Mouse (Mus musculus) 3134 (cell line): ENCODE results near the gene Pnlip.

Source experiments
- DNase-seq: peaks from one replicate; pipeline ENCODE4 v3.0.0-alpha.2; 2011; ENCODE audit warnings: low spot score; ENCODE audit not compliant: insufficient read length; ENCODE audit errors: extremely low read depth

Pnlip gene

DNA sequence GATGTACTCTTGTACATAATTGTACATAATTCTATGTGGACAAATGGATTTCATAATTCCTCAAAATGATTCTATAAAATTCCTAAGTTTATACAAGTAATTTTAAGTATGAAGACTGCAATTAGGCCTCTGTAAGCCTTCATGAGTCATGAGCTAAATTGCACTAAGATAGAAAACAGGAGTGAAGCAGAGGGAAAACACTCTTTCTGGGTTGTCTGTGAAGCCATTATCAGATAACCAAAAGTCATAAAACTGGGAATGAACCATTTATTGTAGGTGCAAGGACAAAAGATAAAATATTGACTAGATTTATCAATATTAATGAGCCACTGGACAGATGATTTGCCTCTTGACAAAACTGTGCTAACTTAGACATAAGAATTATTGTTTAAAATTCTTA, 68.1 kb downstream of the Pnlip start:
- no peak for DNase-seq

DNA sequence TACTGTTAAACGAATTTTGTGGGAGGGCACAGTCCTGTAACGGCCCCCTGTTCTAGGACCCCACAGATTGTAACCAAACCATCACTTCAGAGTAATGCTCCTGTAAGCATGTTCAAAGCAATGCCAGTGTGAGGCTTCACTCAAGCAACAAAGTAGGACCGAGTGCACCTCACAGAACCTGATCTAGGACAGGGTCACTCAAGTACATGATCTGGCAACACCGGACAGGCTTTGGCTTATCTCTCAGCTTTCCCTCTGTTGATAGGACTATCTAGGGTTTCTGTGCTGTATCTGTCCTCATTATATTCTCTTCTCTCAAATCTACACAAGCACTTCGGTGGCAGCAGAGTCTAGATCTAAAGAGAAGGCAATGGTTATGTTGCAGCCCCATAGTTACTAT, 74.3 kb downstream of the Pnlip start:
- no peak for DNase-seq

DNA sequence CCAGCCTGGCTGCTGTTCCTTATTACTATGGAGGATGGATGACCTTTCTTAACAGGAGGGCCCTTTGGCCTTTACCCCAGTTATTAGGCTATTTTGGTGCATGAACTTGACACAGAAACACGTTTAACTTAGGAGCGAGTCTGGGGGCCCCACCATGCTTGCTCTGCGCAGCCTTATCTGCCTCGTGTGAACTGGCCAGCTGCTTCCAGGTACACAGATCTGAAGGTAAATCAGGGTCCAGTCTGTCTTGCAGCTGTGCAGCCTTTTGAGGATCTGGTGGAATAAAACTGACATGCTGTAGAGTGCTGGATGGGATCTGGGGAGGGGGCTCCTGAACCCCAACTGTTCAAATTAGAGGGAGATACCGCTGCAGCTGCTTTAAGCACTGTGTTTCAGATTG, 75.5 kb downstream of the Pnlip start:
- no peak for DNase-seq

DNA sequence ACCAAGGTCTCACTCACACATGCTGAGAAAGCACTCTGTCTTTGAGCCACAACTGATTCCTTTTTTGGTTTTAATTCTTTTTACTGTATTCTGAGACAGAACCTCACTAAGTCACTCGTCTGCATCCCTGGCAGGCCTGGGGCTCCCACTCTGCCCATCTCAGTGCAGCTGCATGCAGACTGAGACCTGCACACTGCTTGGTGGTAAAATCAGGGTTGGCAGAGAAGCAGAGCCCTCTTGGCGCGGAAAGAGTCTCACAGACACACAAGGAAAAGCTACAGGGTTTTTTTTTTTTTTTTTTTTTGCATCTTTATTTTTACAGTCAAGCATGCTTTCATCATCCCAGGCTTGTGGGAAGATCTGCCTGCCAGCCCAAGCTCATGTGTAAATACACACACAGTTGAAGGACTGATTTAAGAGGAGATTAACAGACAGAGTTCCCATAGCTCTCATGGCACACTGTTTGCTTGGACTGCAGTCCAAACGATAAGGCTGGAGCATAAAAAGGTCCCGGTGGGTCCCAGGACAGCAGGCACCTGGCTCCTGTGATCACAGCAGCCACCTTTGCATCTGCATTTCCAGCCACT, 76.2 kb downstream of the Pnlip start, which contains the start of gene Pnliprp1:
TSS of gene Pnliprp1 (plus strand) at position 443 of the 587 bp plus-strand sequence.
- DNase-seq: no peak
